Mouse (Mus musculus) heart, adult 2 months (tissue): Measurements from ENCODE around the gene Chkb. TPM values are rescaled to one million over a fixed set of nuclear protein-coding genes. Genes with fewer than 3 reads are reported as not detected.

Source experiments
- DNase-seq, 2 experiments: peaks; one replicate each; pipeline ENCODE4 v3.0.0; 2021
- H3K27ac ChIP-seq: fragments of 200-600 bp; 2 replicates; pipeline ENCODE4 v1.8.1; 2022
- H3K27me3 ChIP-seq: fragments of 200-500 bp; 2 replicates; pipeline ENCODE4 v1.6.1; 2012; ENCODE audit warnings: mild to moderate bottlenecking, low read length, inconsistent platforms, mixed read lengths; ENCODE audit not compliant: control insufficient read depth, insufficient read depth
- H3K36me3 ChIP-seq: fragments of 200-500 bp; 2 replicates; pipeline ENCODE4 v1.6.1; 2012; ENCODE audit warnings: low read length, inconsistent platforms; ENCODE audit not compliant: control insufficient read depth, insufficient read depth
- H3K4me1 ChIP-seq: fragments of 200-500 bp; 2 replicates; pipeline ENCODE4 v1.6.1; 2011; ENCODE audit warnings: low read length; ENCODE audit not compliant: control insufficient read depth, insufficient read depth
- H3K4me3 ChIP-seq: fragments of 200-600 bp; 2 replicates; pipeline ENCODE4 v1.8.1; 2022
- H3K79me2 ChIP-seq: fragments of 200-500 bp; replicated peaks from 2 replicates; pipeline ENCODE4 v1.6.1; 2012; ENCODE audit warnings: mild to moderate bottlenecking, inconsistent platforms, low read length, moderate library complexity, mixed read lengths; ENCODE audit not compliant: control insufficient read depth, insufficient read depth
- H3K9ac ChIP-seq: fragments of 200-500 bp; 2 replicates; pipeline ENCODE4 v1.6.1; 2012; ENCODE audit warnings: low read depth, mild to moderate bottlenecking, control low read depth, inconsistent platforms, low read length, mixed read lengths
- CTCF ChIP-seq: fragments of 200-600 bp; IDR thresholded peaks from 2 replicates; pipeline ENCODE4 v1.8.1; 2022; ENCODE audit warnings: antibody characterized with exemption, mild to moderate bottlenecking, moderate library complexity
- EP300 ChIP-seq: fragments of 200-500 bp; IDR thresholded peaks from 2 replicates; pipeline ENCODE4 v1.6.1; 2011; ENCODE audit warnings: low read depth, low read length, control low read depth; ENCODE audit not compliant: insufficient read depth
- POLR2A ChIP-seq: fragments of 200-500 bp; IDR thresholded peaks from 2 replicates; pipeline ENCODE4 v1.6.1; 2011; ENCODE audit warnings: mild to moderate bottlenecking, low read depth, low read length, control low read depth; ENCODE audit not compliant: insufficient read depth
- WGBS: fragments of 180-500 bp; shearing (Covaris S2); methylation state at CpG from one replicate; pipeline ENCODE4 v1.1.7; 2018; 5-methylcytosine and 5-hydroxymethylcytosine counted together
- intact Hi-C: fragments of 180-260 bp; cut with DNase I; formaldehyde crosslinking; loops from one replicate; pipeline ENCODE4 v1.15.1; 2025
- long read RNA-seq: library from polyadenylated mRNA; stranded (forward); transcript quantifications from one replicate; pipeline ENCODE4 v2.0.0, GENCODE M21; 2021
- polyA plus RNA-seq: library from polyadenylated mRNA; depleted of rRNA; stranded (reverse); fragments of >200 nt; gene quantifications from 2 replicates; pipeline ENCODE4 v1.2.3, GENCODE M21; 2012; rRNA removed
- total RNA-seq, 2 experiments: library from RNA; stranded (reverse); gene quantifications; 2 replicates each; pipeline ENCODE4 v1.2.3; 2021

Gene Chkb
- 10 to 100 TPM; 46.8 to 48.2 TPM for total RNA-seq
- 81.3 and 91.7 TPM in 2 replicates for polyA plus RNA-seq
- long read RNA-seq, transcript Chkb-201 (11 exons, 1,707 nt): major isoform, 28 of 54 reads
- long read RNA-seq, transcript Chkb-208 (10 exons, 1,416 nt): minor isoform, 7 of 54 reads
- long read RNA-seq, partial matches to known transcripts: 0 of 54 reads
- long read RNA-seq, other reads (novel, unspliced or antisense): 17 of 54 reads

DNA sequence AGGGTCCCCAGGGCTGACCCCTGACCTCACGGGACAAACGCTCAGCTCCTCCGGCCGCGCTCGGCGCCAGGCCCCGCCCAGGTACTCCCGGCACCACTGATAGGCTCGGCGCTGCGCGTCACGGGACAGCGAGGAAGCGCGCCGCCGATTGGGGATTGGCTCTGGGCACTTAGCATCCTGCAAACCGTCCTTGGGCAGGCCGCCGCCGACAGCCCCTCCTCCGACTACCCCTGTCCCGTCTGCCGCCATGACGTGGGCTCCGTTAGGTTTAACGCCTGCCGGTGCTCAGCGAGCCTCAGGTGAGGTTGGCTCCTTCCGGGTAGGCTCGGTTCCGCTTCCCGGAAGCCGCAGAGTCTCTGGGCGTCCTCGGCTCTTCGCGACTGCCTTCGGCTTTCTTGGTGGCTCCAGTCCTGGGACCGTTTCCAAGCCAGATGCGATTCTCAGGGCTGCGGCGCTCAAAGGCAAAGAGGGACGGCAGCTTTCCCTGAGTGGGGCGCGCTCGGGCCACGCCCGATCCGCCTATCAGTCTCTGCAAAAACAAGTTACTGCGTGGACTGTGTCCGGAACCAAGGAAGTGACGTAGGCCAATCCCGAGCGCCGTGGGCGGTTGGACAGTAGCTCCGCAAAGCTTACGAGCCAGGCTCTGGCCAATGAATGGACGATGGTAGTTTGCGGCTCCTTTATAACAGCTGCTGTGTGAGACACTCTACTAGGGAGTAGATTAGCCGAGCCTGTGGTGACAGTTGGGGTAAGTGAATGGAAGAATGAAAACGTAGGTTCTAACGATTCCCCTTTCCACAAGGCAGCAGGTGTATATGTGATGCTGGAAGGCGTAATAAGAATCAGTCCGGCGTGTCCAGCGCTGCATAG is at the start of gene Chkb, which contains the start of the genes C730034F03Rik and Gm44502:
Gene Chkb (minus strand): TSS at position 557 of the 870 bp plus-strand sequence.
Gene C730034F03Rik (plus strand): TSS at position 238 of the 870 bp plus-strand sequence.
Gene Gm44502 (minus strand): TSS at position 345 of the 870 bp plus-strand sequence.
- peak within 1 kb of the TSS; percentile 99 for H3K27ac ChIP-seq
- H3K4me1 ChIP-seq: no peaks in the 10 kb centered on the region; the same call in 1 of the 2 replicates
- H3K36me3 ChIP-seq: peaks cover 8% of the 10 kb centered on the region
- TF ChIP-seq POLR2A (peak; percentile 78), CTCF (no peak), EP300 (peak; percentile 57; the same call in 1 of the 2 replicates)
- H3K27me3 ChIP-seq: no peaks in the 10 kb centered on the region
- under 1% methylated on average over 70 of the region's 70 CpGs for WGBS
- intact Hi-C loops: loop anchor here (2.0 kb wide), 1 partner anchor 55 kb away; no protein-coding TSS in a partner anchor
- peak within 1 kb of the TSS; percentile 99 for H3K4me3 ChIP-seq
- peak within 1 kb of the TSS; percentile 74 for H3K9ac ChIP-seq
- no peaks in the 10 kb centered on the region for H3K79me2 ChIP-seq
- DNase-seq: peak; percentile 93 to 96

- no peak for DNase-seq
- Histone ChIP-seq H3K27ac (no peak overlapping the region; the same call in 1 of the 2 replicates), H3K4me3 (no peak overlapping the region), H3K27me3 (no peaks in the 10 kb centered on the region), H3K79me2 (no peaks in the 10 kb centered on the region), H3K4me1 (peaks cover 13% of the 10 kb centered on the region), H3K36me3 (no peaks in the 10 kb centered on the region), H3K9ac (no peak overlapping the region)
- intact Hi-C loops: loop anchor here (10.0 kb wide), 1 partner anchor 614 kb away; the partner anchor contains the start of gene Pim3
- 73% methylated on average over 3 of the region's 3 CpGs for WGBS
- TF ChIP-seq CTCF (no peak), EP300 (no peak), POLR2A (no peak)
These were observed 48.9 kb upstream of the Chkb start for GRCm38 (mm10) chr15:89478622-89479021.

DNA sequence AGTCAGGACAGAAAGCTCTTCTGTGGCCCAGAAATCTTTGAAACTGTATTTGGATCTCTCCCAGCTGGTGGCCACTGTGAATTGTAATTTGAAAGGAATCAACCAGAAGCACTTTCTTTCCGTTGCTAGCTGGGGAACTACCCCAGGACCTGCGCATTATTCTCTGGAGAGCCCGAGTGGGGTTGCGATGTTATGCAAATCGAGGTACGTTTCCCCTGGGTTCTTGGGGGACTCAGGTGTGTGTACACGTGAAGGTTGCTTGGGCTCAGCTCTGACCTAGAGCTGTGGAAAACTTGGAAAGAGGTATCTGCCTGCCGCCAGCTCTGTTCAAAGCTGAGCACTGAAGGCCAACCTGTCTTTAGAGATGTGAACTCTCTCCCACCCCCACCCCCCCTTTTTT is 48.1 kb upstream of the Chkb start:
- H3K27me3 ChIP-seq: no peaks in the 10 kb centered on the region
- intact Hi-C loops: loop anchor here (2.0 to 10.0 kb wide), 2 partner anchors 19 to 613 kb away; partner anchors contain the start of gene Pim3
- no peak overlapping the region for H3K9ac ChIP-seq
- H3K27ac ChIP-seq: peak overlapping the region; percentile 71
- WGBS: 50% methylated on average over 8 of the region's 8 CpGs
- H3K36me3 ChIP-seq: no peaks in the 10 kb centered on the region
- DNase-seq: no peak
- no peak overlapping the region for H3K4me3 ChIP-seq
- H3K4me1 ChIP-seq: peaks cover 12% of the 10 kb centered on the region
- no peaks in the 10 kb centered on the region for H3K79me2 ChIP-seq
- TF ChIP-seq CTCF: no peak
- TF ChIP-seq EP300: no peak
- no peak for TF ChIP-seq POLR2A

- H3K79me2 ChIP-seq: no peaks in the 10 kb centered on the region
- peak within 1 kb of the TSS; percentile 68 for H3K4me3 ChIP-seq
- H3K27me3 ChIP-seq: no peaks in the 10 kb centered on the region
- H3K36me3 ChIP-seq: no peaks in the 10 kb centered on the region
- WGBS: 41% methylated on average over 9 of the region's 9 CpGs
- H3K4me1 ChIP-seq: peaks cover 12% of the 10 kb centered on the region
- peak within 1 kb of the TSS; percentile 94 for H3K27ac ChIP-seq
- peak within 1 kb of the TSS; percentile 68 for H3K9ac ChIP-seq
- intact Hi-C loops: loop anchor here (2.0 to 10.0 kb wide), 2 partner anchors 20 to 612 kb away; partner anchors contain the start of gene Pim3
- peak in 1 of 2 experiments; percentile 56 for DNase-seq
- 0 out of 2 replicates have a peak, but pooled peaks have one; percentile 42 for TF ChIP-seq EP300
- TF ChIP-seq POLR2A: 0 out of 2 replicates have a peak, but pooled peaks have one; percentile 11
- TF ChIP-seq CTCF: no peak
These were observed 47.4 kb upstream of the Chkb start, which contains the start of gene Arsa for GRCm38 (mm10) chr15:89477091-89477491. Gene Arsa, minus strand, starts transcription at chr15:89477425.

DNA sequence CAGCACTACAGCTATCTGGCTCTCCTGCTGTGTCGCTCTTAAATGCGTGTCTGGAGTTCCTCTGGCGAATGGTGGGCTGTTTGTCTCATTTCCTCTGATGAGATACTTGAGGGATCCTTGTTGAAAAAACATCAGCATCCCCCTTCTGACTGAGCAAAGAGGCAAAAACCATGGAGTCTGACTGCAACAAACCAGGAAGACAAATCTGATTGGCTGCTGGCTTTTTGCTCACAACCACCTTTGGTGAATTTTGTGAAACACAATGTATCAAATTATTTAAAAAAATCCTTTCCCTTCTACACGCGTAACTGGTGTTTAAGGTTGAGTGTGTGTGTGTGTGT is 46.7 kb upstream of the Chkb start:
- 5% methylated on average over 5 of the region's 5 CpGs for WGBS
- TF ChIP-seq CTCF (no peak), EP300 (no peak), POLR2A (no peak)
- intact Hi-C loops: loop anchor here (2.0 to 10.0 kb wide), 2 partner anchors 20 to 612 kb away; partner anchors contain the start of gene Pim3

More for the DNA sequence above, 46.7 kb upstream of the Chkb start:
- no peaks in the 10 kb centered on the region for H3K27me3 ChIP-seq
- H3K27ac ChIP-seq: peak overlapping the region; percentile 94
- peak overlapping the region; percentile 68 for H3K9ac ChIP-seq
- H3K4me1 ChIP-seq: peaks cover 12% of the 10 kb centered on the region
- no peak for DNase-seq
- no peaks in the 10 kb centered on the region for H3K36me3 ChIP-seq
- peak overlapping the region; percentile 68 for H3K4me3 ChIP-seq
- no peaks in the 10 kb centered on the region for H3K79me2 ChIP-seq
